Mouse (Mus musculus) natural killer cell, adult 2 months (primary cell): Measurements from ENCODE around the gene Zfp148.
"Not testable (repeated sequence)": the region's sequence is repeated elsewhere in the genome, so short reads cannot be mapped to it uniquely, and the experiment has no call there.

Experiments
- DNase-seq, 2 experiments: peaks; one replicate each; pipeline ENCODE4 v3.0.0; 2022; ENCODE audit warnings: low spot score in 2 of 2

Zfp148 gene

GRCm38 (mm10) chr16:33461416-33461815 lies 80.8 kb downstream of the Zfp148 start:
- no peak for DNase-seq

- DNase-seq, result no peak
Measured at GRCm38 (mm10) chr16:33464509-33465241, 84.0 kb downstream of the Zfp148 start.

GRCm38 (mm10) chr16:33465242-33465614 lies 84.6 kb downstream of the Zfp148 start:
- no peak for DNase-seq

DNA sequence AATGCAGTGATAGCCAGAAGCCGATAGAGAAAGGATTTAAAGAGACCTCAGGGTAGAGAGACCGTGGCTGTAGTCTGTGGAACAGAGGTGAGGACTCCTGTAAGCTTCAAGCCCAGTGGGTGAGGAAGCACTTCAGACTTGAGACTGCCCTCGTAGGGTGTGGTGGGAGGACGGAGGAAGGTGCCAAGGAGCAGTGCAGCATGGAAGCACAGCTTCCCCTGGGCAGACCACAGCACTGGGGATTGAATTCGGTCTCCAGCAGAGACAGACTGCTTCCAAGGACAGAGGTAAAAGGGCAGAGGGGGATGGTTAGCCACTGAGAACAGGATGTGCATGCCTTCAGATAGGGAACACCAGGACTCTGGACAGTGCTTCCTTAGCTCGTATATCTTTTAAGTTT lies 86.8 kb downstream of the Zfp148 start:
- no peak for DNase-seq

- no peak for DNase-seq
Measured at GRCm38 (mm10) chr16:33469973-33470372, 89.3 kb downstream of the Zfp148 start.

GRCm38 (mm10) chr16:33474381-33474780 lies 93.7 kb downstream of the Zfp148 start:
- no peak for DNase-seq

DNA sequence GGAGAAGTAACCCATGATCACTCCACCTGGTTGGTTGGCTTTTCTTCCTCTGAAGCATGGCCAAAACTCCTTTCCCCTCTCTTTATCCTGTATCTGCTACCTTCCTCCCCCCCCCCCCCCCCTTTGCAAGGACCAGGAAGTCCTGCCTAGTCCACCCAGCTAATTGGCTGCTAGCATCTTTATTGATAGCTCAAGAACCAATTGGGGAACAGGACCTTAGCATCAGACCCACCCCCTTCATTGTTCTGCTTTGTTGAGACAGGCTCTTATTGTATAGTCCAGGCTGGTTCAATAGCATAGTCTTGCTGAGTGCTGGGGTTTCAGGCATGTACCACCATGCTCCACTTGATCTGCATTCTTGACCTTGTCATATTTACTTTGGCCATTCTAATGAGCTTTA lies 99.3 kb downstream of the Zfp148 start:
- DNase-seq, result no peak

DNA sequence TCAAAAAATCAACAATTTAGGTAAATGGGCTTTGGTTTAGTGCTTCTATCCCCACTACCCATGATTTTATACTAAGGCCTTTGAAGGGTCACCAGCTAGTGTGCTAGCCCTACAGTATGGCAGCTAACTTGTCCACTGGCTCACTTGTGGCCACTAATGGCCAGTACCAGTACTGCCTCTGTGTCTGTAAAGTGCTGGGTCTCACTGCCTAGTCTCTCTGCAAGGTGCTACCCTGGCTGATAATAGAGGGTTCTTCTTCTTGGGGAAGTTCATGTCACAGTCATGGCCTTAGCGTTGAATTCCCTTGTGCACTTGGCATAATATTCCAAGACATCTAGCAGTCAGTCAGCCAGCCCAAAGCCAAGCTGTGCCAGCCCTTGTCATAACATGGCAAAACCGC lies 100.5 kb downstream of the Zfp148 start:
- DNase-seq, result peak; percentile 12 to 17

DNA sequence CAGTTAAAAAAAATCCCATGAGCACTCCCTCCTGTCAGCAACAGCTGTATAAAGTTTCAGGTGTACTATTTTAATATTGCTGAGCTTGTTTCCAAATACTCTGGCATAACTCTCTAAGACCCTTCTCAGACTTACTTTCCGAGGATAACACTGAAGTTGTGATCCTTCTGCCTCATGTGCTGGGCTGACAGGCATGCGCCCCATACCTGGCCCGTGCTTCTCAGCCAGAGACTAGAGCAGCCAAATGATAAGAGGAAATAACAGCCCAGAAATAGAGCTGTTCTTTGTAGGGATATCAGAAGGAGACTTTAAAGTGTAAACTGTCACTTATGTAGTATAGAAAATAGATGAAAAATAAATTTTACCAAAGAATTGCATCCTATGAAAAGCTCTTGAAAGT lies 101.7 kb downstream of the Zfp148 start:
- DNase-seq, result no peak

- DNase-seq, result no peak
Measured at GRCm38 (mm10) chr16:33487709-33488108, 107.1 kb downstream of the Zfp148 start.

GRCm38 (mm10) chr16:33494374-33494773 lies 113.7 kb downstream of the Zfp148 start:
- no peak for DNase-seq

DNA sequence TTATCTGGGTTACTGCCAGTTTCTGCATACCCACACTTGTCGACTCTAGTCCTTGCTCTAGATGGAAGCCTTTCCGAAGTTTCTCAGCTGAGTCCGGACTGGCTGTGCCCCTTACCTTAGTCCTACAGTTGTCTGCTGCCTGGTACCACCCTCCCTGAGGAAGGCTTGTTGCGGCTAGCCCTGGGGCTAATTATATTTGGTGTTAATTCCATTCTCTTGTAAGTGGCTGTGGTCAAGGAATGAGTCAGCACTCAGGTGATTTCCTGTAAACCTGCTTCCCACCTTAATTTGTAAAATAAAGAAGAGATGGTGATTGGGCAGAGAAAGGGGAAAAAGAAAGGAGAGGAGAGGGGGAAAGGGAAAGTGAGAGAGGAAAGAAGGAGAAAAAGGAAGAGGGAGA lies 127.4 kb downstream of the Zfp148 start:
- DNase-seq, result no peak

DNA sequence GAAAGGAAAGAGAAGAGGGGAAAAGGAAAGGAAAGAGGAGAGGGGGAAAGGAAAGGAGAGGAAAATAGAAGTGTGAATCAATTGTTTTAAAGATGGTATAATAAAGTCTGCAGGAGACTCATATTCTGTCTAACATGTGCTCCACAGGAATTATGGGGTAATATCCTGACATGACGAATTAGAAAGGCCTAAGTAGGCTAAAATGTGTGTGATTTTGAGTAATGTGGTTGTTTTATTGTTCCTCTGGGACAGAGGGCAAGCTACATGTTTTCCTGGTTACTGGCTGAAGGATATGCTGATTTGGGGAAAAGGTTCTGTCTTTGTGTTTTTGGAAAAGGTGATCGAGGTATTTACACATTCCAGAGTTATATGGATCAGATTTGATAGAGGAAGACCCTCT lies 128.6 kb downstream of the Zfp148 start:
- not testable (repeated sequence) for DNase-seq

DNA sequence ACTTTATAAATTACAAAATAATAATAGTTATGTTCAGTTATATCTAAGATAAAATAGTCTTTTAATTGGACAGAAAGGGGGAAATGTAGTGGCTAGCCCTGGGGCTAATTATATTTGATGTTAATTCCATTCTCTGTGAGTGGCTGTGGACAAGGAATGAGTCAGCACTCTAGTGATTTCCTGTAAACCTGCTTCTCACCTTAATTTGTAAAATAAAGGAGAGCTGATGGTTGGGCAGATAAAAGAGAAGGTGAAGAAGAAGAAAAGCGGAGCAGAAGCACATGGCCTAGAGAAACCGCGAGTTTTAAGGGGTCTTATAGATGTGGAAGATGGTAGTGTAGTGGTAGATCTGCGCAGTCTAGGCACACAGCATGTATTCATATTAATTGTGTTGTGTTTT lies 130.2 kb downstream of the Zfp148 start:
- DNase-seq, result not testable (repeated sequence)

GRCm38 (mm10) chr16:33512555-33512954 lies 131.9 kb downstream of the Zfp148 start:
- no peak for DNase-seq

GRCm38 (mm10) chr16:33516807-33517565 lies 136.3 kb downstream of the Zfp148 start, which contains the start of gene Slc12a8:
Gene Slc12a8, plus strand, starts transcription at chr16:33517328.
- DNase-seq, result no peak

- no peak for DNase-seq
Measured at GRCm38 (mm10) chr16:33517627-33518026, 137.0 kb downstream of the Zfp148 start.

GRCm38 (mm10) chr16:33518236-33518635 lies 137.6 kb downstream of the Zfp148 start:
- no peak for DNase-seq

DNA sequence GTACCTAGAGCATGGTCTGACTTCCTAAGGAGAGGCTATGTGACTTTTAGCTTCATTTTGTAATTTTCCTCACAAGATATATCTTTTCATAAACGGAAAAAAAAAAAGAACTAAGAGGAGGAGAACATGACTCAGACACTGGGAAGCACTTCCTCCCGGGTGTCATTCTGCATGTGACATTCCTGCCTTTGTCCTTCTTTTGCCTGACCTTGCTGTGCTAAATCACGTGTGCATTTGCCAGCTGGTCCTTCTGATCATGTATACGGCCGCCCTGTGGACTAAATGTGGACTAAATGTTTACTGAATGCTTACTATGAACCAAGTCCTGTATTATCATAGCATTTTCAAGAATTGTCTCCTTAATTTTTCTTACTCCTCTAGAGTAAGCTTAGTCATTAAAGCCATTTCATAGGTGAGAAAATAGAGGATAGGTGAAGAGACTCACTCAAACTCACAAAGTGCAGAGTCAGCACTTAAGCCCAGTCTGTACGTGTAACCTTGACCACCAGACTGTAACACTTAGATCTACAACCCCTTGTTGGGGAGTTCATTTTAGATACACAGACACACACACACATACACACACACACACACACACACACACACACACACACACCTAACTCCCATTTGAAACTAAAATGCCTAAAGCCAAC lies 139.4 kb downstream of the Zfp148 start:
- no peak for DNase-seq

GRCm38 (mm10) chr16:33522516-33522915 lies 141.9 kb downstream of the Zfp148 start:
- DNase-seq, result no peak

- no peak for DNase-seq
Measured at GRCm38 (mm10) chr16:33523571-33523970, 142.9 kb downstream of the Zfp148 start.
